Mouse (Mus musculus) v-Abl transformed pro-B cells (cell line): Measurements from ENCODE around the gene Ndfip2.

Experiments used
- in situ Hi-C, 2 experiments: fragments of 400-800 bp; cut with MboI; formaldehyde crosslinking; loops; one replicate each; pipeline ENCODE4 v1.15.1; 2025; ENCODE audit not compliant: unreplicated experiment in 2 of 2

Gene Ndfip2

DNA sequence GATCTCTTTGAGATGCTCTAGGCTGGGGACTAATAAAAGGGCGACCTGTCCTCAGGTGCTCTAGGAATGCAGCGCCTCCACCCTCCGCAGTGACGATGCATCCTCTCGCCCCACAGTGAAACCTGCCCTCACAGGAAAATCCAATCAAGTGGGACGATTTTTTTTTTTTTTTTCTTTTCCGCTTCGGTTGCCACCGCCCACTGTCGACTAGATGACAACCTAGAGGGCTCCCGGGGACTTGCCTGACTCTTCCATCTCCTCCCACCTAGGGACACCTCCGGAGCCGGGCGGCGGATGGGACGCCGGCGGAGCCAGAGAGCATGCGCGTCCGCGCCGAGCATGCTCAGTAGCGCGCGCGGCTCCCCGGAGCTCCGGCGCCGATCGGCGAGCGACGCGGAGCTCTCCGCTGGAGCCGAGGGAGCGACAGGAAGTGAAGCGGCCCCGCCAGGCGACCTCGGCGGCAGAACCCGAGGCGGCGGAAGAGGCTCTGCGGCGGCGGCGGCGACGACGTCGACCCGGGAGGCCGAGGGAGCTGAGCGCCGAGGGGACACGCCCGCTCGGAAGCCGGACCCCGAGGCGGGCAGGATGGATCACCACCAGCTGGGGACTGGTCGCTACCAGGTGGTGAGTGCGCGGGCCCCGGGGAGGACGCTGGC is at the start of gene Ndfip2:
Gene Ndfip2 (plus strand): TSS at position 195 of the 656 bp plus-strand sequence.
- in situ Hi-C loops = loop anchor here (10.0 to 25.0 kb wide), 2 partner anchors 74 to 746 kb away; partner anchors contain the start of gene Rnf219 (in 2 of the 2)

DNA sequence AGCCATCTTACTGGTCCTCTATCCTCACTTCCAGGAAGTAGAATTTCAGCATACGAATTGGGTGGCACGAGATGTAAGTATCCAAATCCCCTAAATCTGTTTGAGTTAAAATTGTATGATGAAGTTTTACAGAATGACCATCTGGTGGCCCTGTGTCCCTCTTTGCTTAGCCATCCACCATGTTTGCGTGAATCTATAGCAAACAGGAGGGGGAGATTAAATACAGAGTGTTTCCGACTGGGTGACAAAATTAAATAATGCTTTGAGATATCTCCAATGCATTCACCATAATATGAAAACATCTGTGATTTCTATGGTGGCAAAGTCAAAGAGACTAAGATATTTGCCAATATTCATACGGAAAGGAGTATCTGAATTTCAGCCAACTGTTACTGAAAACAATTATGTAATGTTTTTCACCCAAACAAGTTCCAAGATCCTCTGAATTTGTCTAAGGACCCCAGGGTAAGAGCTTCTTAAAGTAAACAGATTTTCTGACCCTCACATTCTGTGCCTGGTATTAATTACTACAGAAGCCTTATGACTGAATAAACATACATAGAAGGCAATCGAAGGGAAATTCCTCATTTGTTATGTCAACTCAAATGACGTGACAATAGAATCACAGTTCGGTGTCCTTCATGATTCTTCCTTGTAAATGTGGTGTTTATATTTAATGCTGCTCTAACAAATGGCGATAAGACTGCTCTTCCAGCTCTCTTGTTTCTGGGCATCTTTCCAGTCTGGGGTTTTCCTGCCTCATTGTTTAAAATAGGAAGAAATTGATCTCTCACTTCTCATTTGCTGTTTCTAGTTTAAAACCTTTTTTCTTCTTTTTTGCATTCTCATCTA is 38.6 kb upstream of the Ndfip2 start:
- in situ Hi-C loops = no loop called here

DNA sequence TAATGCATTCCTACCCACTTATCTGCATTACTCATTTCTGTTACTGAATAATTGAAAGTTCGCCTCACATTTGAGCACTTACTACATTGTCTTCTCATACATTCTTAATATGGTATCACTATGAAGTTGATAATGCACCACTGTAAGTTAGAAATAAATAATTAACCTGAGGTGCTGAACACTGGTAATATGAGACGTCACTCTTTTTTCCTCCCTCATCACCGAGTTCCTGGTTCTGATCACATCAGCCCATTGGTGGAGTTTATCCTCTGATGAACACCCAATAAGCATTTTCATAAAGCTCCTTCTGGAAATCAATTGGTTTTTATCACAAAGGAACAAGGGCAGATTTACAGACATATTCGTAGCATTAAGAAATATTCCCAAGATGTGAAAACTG is 36.1 kb upstream of the Ndfip2 start:
- in situ Hi-C loops = no loop called here

DNA sequence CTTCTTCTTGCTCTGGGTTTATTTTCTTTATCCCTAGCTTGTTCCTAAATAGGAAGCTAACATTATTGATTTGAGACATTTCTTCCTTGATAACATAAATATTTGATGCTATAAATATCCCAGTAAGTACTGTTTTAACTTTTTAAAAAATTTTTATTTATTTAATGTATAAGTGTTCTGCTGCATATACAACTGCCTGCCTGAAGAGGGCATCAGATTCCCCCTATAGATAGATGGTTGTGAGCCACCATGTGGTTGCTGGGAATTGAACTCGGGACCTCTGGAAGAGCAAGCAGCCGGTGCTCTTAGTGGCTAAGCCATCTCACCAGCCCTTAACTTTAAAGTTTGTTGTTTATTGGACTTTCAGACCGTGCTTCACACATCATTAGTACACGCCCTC is 32.6 kb upstream of the Ndfip2 start:
- in situ Hi-C loops = no loop called here

DNA sequence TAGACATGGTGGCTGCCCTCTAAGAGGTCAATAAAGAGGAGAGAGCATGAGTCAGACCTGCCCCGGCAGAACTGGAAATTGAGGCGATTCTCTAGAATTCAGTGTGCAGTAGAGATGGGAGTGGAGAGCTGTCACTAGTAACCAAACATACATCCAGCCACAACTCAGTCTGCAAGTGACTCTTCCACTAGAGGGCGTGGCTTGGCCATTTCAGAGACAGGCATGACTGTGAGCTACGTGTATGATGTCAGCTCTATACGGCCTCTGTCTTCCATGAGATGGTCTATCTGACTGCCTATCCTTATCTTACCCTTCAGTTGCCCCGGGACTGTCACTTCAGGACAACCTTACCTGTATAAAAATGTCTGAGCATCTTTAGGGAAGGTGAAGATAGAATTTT is 26.0 kb upstream of the Ndfip2 start:
- in situ Hi-C loops = loop anchor here (5.0 to 10.0 kb wide), 2 partner anchors 60 to 62 kb away; no protein-coding TSS in a partner anchor

DNA sequence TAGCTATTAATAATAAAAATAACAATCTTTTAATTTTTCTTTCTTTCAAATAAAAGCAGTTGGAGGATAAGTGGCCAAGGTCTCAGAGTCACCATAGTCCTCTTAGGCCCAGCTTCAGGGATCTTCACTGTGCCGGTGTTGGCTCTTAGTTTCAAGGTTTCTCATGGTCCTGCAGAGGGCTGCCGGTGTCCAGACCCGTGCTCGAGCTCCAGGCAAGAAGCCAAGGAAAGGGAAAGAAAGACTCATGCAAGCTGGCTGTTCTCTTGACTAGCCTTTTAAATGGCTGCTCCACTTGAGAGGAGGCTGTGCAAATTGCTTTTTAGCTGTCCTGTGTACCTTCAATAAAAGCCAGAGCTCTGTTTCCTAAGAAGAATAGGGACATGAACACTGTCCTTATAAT is 21.8 kb upstream of the Ndfip2 start:
- in situ Hi-C loops = loop anchor here in 1 of 2 experiments (10.0 kb wide), 1 partner anchor 58 kb away; no protein-coding TSS in a partner anchor

DNA sequence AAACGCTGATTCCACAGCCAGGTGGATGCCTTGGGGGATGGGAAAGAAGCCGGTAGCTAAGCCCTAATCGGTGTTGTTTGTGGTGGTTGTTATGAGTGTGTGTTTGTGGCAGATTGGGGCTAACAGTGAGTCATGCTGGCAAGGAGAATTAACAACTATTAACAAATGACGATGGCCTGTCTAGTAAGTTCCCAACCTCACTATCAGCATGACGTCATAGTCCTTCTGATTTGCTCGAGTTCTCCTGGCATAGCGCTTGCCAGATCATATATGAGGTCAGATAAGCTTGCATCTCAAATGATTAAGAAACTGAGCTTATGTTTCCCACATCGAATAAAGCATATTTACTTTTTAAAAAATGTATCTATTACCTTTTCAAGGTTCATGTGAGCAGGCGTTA is 20.6 kb upstream of the Ndfip2 start:
- in situ Hi-C loops = loop anchor here in 1 of 2 experiments (10.0 kb wide), 1 partner anchor 57 kb away; no protein-coding TSS in a partner anchor

DNA sequence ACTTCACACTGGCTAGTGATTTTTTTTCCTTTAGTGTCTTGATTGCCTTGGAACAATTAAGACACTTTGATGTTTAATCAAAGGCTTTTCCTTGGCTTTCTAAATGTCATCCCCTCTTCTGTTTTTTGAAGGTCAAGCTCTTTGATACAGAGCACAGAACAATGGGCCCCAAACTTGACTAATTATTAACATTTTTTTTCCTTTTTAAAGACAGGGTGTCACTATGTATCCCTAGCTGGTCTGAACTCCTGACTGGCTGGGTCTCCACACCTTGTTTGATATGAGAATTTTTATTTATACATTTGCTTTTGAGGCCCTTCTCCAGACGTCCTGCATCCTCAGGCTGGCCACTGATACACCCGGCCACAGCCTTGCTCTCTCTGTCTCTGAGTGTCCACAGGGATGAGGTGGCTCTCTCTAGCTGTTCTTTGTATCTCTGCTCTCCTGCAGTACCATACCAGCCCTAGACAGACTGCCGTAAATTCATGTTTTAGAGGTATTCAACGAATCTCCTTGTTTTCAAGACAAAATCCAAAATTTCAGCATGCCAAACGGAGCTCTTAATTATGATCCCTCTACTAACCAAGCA is 19.8 kb upstream of the Ndfip2 start:
- in situ Hi-C loops = loop anchor here in 1 of 2 experiments (10.0 kb wide), 1 partner anchor 56 kb away; no protein-coding TSS in a partner anchor

DNA sequence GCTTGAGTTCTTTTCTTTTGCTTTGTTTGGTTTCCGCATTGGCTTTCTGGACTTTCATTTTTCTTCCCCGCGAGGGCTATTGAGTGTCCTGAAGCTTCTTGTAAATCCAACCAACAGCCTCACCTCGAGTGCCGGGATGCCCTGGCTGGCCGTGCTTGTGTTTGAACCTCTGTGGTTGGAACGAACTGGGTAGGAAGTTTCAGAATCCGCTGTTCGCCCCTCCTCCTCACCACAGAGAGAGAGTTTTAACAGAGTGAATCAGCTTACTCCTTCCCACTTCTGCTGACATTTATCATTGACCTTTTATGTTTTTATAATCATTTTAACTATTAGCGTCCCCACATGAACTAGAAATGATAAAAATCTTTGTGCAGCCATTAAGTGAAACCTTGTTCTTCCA is 18.3 kb upstream of the Ndfip2 start:
- in situ Hi-C loops = no loop called here

DNA sequence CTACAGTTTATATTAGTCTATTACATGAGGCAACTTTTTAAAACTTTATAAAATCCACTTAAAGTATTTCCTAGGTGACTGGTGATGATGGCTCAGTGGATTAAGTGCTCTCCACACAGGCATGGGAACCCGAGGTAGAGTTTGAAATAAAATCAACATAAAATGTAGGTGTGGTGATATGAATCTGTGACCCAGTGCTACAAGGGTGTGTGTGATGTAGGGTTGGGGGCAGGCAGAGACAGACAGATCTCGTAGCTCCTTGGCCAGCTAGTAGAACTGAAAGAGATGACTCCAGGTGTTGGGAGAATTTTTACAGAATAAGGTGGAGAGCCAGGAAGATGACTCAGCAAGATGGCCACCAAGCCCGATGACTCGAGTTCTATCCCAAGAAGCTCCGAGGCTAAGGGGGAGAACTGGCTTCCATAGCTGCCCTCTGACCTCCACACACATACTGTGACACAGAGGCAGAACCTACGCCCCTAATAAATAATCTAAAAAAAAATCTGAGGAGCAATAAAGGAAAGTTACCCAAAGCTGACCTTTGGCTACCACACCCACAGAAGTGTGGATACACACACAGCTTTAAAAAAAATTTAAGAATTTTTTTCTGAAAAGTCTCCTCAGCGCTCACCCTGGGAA is 14.4 kb upstream of the Ndfip2 start:
- in situ Hi-C loops = no loop called here

DNA sequence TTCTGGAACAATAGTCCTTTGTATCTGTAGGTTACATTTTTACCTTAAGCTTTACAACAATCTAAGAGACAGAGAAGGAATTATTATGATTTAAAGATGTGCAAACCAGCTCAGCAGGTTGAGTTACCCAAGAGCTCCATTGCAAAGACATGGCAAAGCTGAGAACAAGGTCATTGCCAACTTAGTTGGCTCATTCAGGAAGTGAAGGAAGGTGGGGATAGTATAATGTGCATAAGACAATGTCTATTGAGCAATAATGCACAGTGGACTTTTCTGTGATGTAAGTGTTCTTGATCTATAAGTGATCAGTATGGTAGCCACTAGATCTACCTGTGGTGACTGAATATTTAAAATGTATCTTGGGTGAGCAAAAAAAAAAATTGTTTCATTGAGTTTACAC is 7.3 kb upstream of the Ndfip2 start:
- in situ Hi-C loops = loop anchor here (10.0 to 25.0 kb wide), 2 partner anchors 66 to 739 kb away; partner anchors contain the start of gene Rnf219 (in 2 of the 2)

DNA sequence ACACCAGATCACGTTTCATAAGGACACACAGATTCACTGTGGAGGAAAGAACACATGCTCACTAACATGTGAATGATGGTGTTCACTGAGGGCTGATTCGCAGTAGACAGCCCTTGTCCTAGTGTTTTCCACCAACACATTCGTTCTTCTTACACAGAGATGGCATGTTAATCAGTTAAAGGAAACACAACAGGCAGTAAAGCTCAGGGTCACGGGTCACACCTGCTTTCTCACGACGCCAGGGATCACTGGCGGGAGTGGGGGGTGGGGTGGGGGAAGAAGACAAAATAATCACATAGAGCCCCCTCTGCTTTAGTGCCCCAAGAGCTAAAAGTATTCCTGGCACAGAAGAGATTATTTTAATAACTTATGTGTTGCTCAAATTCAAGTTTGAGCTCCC is 5.1 kb upstream of the Ndfip2 start:
- in situ Hi-C loops = loop anchor here (10.0 to 25.0 kb wide), 2 partner anchors 69 to 741 kb away; partner anchors contain the start of gene Rnf219 (in 2 of the 2)

DNA sequence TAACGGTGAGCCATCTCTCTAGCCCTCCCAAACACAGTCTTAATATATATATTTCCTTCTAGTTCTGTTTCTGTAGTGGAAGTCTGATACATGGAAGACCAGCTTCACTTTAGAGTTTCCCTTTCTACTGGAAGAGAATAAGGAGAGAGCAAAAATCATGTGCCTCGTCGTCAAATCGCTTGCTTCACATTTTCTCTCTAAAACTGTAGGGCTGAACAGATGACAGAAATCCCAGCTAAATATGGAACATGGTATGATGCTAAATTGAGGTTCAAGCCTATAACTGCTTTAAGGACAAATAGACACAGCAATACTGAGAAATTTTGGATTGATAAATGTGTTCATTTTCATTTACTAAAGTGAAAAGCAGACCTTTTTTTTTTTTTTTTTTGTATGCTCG is 4.0 kb upstream of the Ndfip2 start:
- in situ Hi-C loops = loop anchor here (10.0 to 25.0 kb wide), 2 partner anchors 70 to 742 kb away; partner anchors contain the start of gene Rnf219 (in 2 of the 2)

DNA sequence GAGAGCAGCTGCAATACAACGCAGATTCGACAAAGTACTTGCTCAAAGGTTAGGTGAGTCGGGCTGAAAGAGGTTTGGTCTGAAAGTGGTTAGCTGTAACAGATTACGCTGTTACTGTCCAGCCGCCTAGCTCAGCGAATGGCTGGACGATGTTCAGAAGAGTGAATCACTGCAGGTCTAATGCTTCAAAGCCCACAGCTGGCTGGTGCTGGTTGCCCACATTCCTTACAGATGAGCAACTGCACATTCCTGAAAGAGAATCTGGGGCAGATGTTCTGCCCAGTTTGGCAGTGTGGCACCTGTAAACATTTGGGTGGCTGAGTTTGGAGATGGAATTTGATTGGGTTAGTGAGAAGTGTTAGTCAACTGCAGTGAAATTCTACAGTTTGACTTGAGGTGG is 2.8 kb upstream of the Ndfip2 start:
- in situ Hi-C loops = loop anchor here (10.0 to 25.0 kb wide), 2 partner anchors 71 to 743 kb away; partner anchors contain the start of gene Rnf219 (in 2 of the 2)

DNA sequence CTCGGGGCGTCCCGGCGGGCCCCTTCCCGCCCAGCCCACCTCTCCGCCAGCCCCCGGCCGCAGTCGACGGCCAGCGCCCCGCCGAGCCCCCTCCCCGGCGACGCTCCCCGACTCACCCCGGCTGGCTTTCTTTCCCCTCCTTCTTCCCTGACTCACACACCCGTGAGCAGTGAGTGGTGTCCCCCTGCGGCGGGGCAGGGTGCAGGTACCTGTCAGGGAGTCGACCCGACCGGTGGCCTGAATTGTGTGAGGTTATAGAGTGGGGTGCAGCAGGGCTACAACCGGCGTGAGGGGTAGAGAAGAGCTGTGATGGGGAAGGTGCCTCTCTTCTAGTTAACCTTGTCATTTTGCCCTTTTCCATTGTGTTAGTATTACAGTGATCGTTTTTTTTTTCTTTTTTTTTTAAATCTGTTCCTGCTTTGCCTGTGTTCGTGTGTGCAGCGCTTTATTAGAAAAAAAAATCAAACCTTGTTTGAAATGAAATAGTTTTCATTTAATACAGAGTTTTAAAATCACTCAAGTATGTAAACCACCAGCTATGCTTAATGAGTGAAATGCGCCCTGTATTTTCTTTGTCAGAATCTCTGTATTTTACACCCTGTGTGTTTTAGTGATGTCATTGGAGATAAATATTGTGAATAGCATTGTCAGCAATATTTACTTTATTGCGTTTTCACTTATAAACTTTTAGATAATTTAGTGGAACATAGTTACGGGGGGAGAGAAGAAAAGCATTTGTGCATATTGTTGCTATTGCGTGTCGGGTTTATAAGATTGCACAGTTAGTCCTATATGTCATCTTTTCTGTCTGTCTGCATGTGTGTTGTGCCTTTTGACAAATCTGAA is 885 bp downstream of the Ndfip2 start:
- in situ Hi-C loops = loop anchor here (10.0 to 25.0 kb wide), 2 partner anchors 74 to 747 kb away; partner anchors contain the start of gene Rnf219 (in 2 of the 2)

DNA sequence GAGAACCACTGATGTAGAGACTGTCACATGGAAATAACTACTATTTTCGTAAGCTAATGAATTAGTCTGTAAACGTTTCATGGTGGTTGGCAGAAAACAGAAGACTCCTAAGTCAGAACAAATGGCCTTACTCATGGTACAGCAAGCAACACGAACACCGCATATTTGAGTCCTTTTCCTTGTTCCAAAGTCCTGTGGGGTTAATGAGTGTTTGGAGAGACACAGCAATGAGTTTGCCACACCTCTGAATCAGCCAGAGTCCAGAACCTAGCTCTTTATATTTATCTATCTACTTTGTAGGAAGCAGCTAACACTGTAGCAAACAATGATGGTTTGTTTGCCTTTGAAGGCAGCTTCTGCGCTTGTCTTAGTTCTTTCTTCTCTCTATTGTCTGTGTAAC is 4.5 kb downstream of the Ndfip2 start:
- in situ Hi-C loops = loop anchor here (25.0 kb wide), 1 partner anchor 751 kb away; the partner anchor contains the start of gene Rnf219 (in 2 of the 2)

DNA sequence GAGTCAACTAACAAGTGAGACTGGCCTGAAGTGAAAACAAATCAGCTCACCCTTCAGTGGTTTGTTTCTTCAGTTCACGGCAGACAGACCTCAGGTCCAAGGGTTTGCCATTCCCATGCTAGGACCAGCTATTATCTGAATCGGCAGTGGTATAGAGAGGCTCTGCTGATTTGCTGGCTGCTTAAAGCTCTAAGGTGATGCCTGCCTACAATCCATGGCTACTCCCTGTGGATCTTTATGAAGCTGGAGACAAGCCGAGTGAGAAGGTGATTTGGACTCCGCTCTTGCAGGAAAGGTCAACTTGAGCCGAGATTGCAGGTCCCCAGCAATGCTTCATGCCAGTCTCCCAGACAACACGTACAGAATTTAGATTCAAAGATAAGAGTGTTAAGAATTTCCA is 8.7 kb downstream of the Ndfip2 start:
- in situ Hi-C loops = loop anchor here (25.0 kb wide), 1 partner anchor 755 kb away; the partner anchor contains the start of gene Rnf219 (in 2 of the 2)

DNA sequence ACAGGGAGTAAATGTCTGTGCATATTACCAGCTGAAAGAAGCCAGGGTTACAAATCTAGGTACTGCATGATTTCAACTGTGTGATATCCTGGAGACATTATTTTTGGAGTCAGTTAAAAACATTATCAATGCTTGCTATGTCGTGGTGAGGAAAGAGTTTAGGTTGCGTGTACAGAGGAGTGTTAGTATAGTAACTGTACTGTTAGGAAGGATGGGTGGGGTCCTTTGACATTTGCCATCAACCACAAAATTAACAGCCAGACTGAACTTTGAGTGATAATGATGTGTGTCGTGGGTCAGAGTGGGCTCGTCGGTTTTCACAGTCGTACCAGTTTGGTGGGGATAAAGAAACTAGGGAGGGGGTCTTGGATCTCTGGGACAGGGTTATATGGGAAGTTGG is 13.7 kb downstream of the Ndfip2 start:
- in situ Hi-C loops = loop anchor here (25.0 kb wide), 1 partner anchor 760 kb away; the partner anchor contains the start of gene Rnf219 (in 2 of the 2)

DNA sequence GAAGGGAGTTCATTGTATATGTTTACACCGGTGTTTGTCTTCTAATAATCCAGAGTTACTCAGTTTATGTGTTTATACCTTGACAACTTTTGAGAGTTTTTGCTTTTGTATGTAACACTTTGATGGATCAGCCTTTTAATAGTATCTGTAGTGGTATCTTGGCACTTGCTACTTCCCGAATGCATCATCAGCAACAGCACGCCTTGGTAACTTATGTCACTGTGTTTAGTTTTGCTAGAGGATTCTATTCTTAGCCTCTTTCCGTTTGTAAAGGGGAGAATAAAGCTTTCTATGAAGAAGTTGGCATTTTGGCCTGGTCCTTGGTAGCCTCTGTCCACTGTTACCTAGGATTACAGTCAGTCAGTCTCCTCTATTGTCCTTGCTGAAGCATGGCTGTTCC is 14.2 kb downstream of the Ndfip2 start:
- in situ Hi-C loops = loop anchor here (25.0 kb wide), 1 partner anchor 760 kb away; the partner anchor contains the start of gene Rnf219 (in 2 of the 2)
